Mouse (Mus musculus): ENCODE results near the gene Olfr106-ps.

DNA sequence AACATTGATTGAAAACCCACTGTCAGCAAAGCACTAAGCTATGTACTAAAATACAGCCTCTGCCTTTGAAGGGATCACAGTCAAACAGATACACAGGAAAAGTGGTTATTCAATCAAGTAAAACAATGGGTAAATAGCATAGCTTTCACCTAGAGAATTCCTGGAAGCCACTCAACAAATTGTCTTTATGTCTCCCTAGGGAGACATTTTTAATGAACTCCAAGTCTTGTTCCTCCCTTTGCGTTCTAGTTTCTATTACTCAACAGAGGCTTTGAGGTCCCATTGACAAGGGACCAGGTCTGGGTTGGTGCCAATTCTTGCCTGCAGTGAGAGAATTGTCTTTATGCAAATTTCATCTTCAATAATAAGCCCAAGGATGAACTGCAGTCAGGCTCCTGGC is 55.0 kb downstream of the Olfr106-ps start, which contains the start of gene Olfr108:
- TF ChIP-seq EP300 (IDR thresholded peaks at IDR 0.05; ENCODE audit: low read depth) (no peak), CTCF (IDR thresholded peaks at IDR 0.05; ENCODE audit: low read depth) (no peak)

Measured in heart, postnatal 0 days (tissue).